Mouse (Mus musculus) neural tube, embryonic 14.5 days (tissue): Measurements from ENCODE around the gene Gm44511. TPM values are rescaled to one million over a fixed set of nuclear protein-coding genes. Genes with fewer than 3 reads are reported as not detected.

Experiments
- ATAC-seq: fragments of 200-750 bp; cut with Nextera tagmentation; 2 replicates; pipeline ENCODE4 v1.8.0; 2017; ENCODE audit warnings: low read depth, mild to moderate bottlenecking, moderate TSS enrichment, moderate library complexity
- H3K27ac ChIP-seq: fragments of 300-500 bp; sonication (generic); 2 replicates; pipeline ENCODE4 v1.5.1; 2014; ENCODE audit warnings: low read depth, mild to moderate bottlenecking, control low read depth, low read length, moderate library complexity, mixed read lengths
- H3K27me3 ChIP-seq: fragments of 300-500 bp; sonication (generic); 2 replicates; pipeline ENCODE4 v1.6.1; 2014; ENCODE audit warnings: low read length; ENCODE audit not compliant: control insufficient read depth, insufficient read depth
- H3K36me3 ChIP-seq: fragments of 300-500 bp; sonication (generic); 2 replicates; pipeline ENCODE4 v1.6.1; 2014; ENCODE audit warnings: low read length, mixed read lengths; ENCODE audit not compliant: control insufficient read depth, insufficient read depth
- H3K4me1 ChIP-seq: fragments of 300-500 bp; sonication (generic); 2 replicates; pipeline ENCODE4 v1.6.1; 2014; ENCODE audit warnings: low read length; ENCODE audit not compliant: control insufficient read depth, insufficient read depth
- H3K4me2 ChIP-seq: fragments of 300-500 bp; sonication (generic); 2 replicates; pipeline ENCODE4 v1.6.1; 2014; ENCODE audit warnings: mild to moderate bottlenecking, low read depth, low read length, control low read depth
- H3K4me3 ChIP-seq: fragments of 300-500 bp; sonication (generic); 2 replicates; pipeline ENCODE4 v1.5.1; 2014; ENCODE audit warnings: low read depth, low read length, control low read depth, mixed read lengths
- H3K9ac ChIP-seq: fragments of 300-500 bp; sonication (generic); replicated peaks from 2 replicates; pipeline ENCODE4 v1.6.1; 2014; ENCODE audit warnings: low read depth, mild to moderate bottlenecking, control low read depth, low read length, mixed read lengths
- H3K9me3 ChIP-seq: fragments of 300-500 bp; sonication (generic); 2 replicates; pipeline ENCODE4 v1.6.1; 2016; ENCODE audit warnings: low read length; ENCODE audit not compliant: control insufficient read depth
- WGBS: fragments of 180-500 bp; shearing (Covaris S2); extraction: QIAGEN DNeasy Blood & Tissue Kit; methylation state at CpG from one replicate; pipeline ENCODE4 v1.1.7; 2014; 5-methylcytosine and 5-hydroxymethylcytosine counted together
- polyA plus RNA-seq: library from polyadenylated mRNA; unstranded; fragments of >200 nt; fragmentation: Nextera tagmentation; extraction: Ambion mirVana; gene quantifications from 2 replicates; pipeline ENCODE4 v1.2.1, GENCODE M21; 2014

Gene Gm44511
- polyA plus RNA-seq, 1 experiment from 2014 or later: not detected

GRCm38 (mm10) chr6:128836955-128837334 lies 10.8 kb upstream of the Gm44511 start:
- 86% methylated on average over 6 of the region's 6 CpGs for WGBS
- Histone ChIP-seq H3K4me1 (no peaks in the 10 kb centered on the region), H3K9me3 (no peaks in the 10 kb centered on the region), H3K9ac (0 out of 2 replicates have a peak overlapping the region, but pooled peaks have one; percentile 9), H3K36me3 (no peaks in the 10 kb centered on the region), H3K27me3 (no peaks in the 10 kb centered on the region), H3K4me2 (peak overlapping the region; percentile 47; the same call in 1 of the 2 replicates), H3K4me3 (peak overlapping the region; percentile 55), H3K27ac (peak overlapping the region; percentile 70; the same call in 1 of the 2 replicates)
- ATAC-seq: no peak

GRCm38 (mm10) chr6:128836191-128836954 lies 10.3 kb upstream of the Gm44511 start:
- WGBS: 83% methylated on average over 8 of the region's 8 CpGs
- ATAC-seq: no peak

GRCm38 (mm10) chr6:128835571-128835970 lies 9.5 kb upstream of the Gm44511 start:
- no peak for ATAC-seq
- no peaks in the 10 kb centered on the region for H3K36me3 ChIP-seq
- no peak overlapping the region for H3K4me2 ChIP-seq
- 91% methylated on average over 4 of the region's 4 CpGs for WGBS
- H3K4me3 ChIP-seq: no peak overlapping the region
- no peak overlapping the region for H3K27ac ChIP-seq
- no peak overlapping the region for H3K9ac ChIP-seq
- no peaks in the 10 kb centered on the region for H3K9me3 ChIP-seq
- no peaks in the 10 kb centered on the region for H3K4me1 ChIP-seq
- no peaks in the 10 kb centered on the region for H3K27me3 ChIP-seq

More at GRCm38 (mm10) chr6:128836191-128836954, 10.3 kb upstream of the Gm44511 start:
- H3K27me3 ChIP-seq: no peaks in the 10 kb centered on the region
- H3K4me2 ChIP-seq: no peak overlapping the region
- no peak overlapping the region for H3K9ac ChIP-seq
- H3K36me3 ChIP-seq: no peaks in the 10 kb centered on the region
- no peak overlapping the region for H3K4me3 ChIP-seq
- H3K9me3 ChIP-seq: no peaks in the 10 kb centered on the region
- H3K4me1 ChIP-seq: no peaks in the 10 kb centered on the region
- H3K27ac ChIP-seq: no peak overlapping the region

- H3K9ac ChIP-seq: no peak overlapping the region
- no peaks in the 10 kb centered on the region for H3K27me3 ChIP-seq
- H3K27ac ChIP-seq: no peak overlapping the region
- H3K36me3 ChIP-seq: no peaks in the 10 kb centered on the region
- H3K4me3 ChIP-seq: no peak overlapping the region
- H3K4me2 ChIP-seq: no peak overlapping the region
- no peaks in the 10 kb centered on the region for H3K4me1 ChIP-seq
- no peak for ATAC-seq
- no peaks in the 10 kb centered on the region for H3K9me3 ChIP-seq
- WGBS: 81% methylated on average over 10 of the region's 10 CpGs
Observed at GRCm38 (mm10) chr6:128833046-128833445, 6.9 kb upstream of the Gm44511 start.

DNA sequence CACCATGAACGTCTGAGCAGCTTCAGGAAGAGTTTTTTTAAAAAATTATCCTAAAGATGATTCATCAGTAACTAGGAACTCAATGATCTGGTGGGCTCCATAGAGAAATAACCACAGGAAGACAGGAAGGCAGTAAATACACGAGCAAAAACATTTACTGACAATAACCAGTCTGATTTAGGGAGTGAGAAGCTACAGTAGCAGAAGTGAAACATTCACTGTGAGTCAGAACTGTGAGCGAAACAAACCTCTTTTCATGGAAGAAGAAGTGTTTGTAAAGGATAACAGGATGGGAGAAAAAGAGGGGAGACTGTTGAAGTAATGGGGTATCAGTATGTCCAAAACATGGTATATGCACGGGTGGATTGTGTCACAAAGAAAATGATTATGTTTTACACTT lies 3.7 kb upstream of the Gm44511 start:
- Histone ChIP-seq H3K4me1 (no peaks in the 10 kb centered on the region), H3K27me3 (no peaks in the 10 kb centered on the region), H3K4me2 (no peak overlapping the region), H3K36me3 (no peaks in the 10 kb centered on the region), H3K27ac (no peak overlapping the region), H3K9ac (no peak overlapping the region), H3K4me3 (no peak overlapping the region), H3K9me3 (no peaks in the 10 kb centered on the region)
- no peak for ATAC-seq
- WGBS: 68% methylated on average over 4 of the region's 4 CpGs

DNA sequence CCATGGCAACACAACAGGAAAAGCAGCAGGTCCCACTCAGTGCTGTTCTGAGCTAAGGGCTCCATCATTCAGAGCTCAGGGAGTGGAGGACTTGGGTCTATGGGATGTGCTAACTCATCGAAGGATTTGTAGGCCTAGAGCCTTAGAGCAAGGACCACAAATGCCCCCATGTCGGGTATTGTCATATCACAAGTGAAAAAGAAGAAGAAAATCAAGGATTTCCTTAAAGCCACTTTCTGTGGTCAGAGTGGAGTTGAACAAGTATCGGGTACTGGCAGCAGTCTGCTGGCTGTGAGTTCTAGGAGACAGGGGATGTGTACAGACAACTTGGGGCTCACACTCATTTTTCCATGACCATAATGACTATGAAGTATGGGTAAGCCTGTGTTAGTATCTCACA lies 666 bp upstream of the Gm44511 start:
- Histone ChIP-seq H3K9me3 (no peaks in the 10 kb centered on the region), H3K4me1 (no peaks in the 10 kb centered on the region), H3K27ac (no peak overlapping the region), H3K27me3 (no peaks in the 10 kb centered on the region), H3K36me3 (no peaks in the 10 kb centered on the region), H3K4me3 (no peak overlapping the region), H3K9ac (no peak overlapping the region), H3K4me2 (no peak overlapping the region)
- 90% methylated on average over 3 of the region's 3 CpGs for WGBS
- no peak for ATAC-seq

DNA sequence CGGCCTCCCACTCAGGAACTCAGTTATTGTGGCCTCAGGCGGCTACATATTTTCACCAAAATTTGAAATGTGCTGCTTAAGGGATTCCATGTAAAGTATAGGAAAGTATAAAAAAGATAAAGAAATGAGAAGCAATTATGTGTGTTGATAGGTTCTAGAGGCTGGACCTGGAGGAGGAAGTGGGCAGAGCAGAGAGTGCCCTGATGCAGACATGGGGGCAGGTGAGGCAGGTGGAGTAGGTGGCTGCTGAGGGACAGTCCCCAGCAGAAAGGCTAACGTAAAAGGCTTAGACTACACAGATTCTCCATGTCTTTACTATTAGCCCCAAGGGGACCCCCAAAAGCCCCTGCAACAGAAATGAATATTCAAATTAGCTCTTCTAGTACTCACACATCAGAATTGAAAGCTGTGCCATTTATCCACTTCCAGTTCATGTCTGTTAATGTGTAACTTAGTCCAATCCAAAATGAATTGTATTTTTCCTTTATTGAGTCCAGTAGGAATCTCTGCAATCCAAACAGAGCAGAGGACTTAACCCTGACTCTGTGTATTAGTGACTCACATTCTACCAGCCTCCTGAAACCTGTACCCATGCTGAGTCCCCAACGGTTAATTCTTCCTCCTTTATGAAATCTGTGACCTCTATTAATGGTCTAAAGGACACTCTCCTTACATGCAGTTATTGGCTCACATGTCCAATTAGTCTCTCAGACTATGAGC lies 7.9 kb downstream of the Gm44511 start:
- Histone ChIP-seq H3K4me3 (no peak overlapping the region), H3K27me3 (no peaks in the 10 kb centered on the region), H3K4me2 (no peak overlapping the region), H3K9ac (no peak overlapping the region), H3K36me3 (no peaks in the 10 kb centered on the region), H3K27ac (no peak overlapping the region), H3K9me3 (no peaks in the 10 kb centered on the region), H3K4me1 (no peaks in the 10 kb centered on the region)
- no peak for ATAC-seq
- WGBS: 75% methylated on average over 4 of the region's 4 CpGs

DNA sequence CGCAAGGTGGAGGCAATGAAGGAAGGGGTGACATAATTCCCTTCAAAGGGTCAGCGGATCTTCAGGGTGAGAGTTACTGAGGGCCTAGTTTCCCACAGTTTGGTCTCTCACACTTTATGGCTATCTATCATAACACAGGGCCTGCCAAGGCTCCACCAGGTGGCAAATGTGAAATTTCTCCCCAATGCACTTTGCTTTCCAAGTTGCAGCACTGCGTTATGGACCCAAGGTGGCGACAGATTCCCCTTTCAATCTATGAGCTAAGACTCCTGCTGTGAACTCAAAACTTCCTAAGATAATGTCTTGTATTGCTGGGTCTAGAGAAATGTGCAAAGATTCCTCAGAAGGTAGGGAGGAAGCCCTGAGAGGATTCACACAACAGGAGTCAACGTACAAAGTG lies 17.6 kb downstream of the Gm44511 start:
- 93% methylated on average over 5 of the region's 5 CpGs for WGBS
- Histone ChIP-seq H3K27me3 (no peaks in the 10 kb centered on the region), H3K36me3 (no peaks in the 10 kb centered on the region), H3K4me1 (no peaks in the 10 kb centered on the region), H3K9me3 (no peaks in the 10 kb centered on the region), H3K9ac (no peak overlapping the region), H3K27ac (no peak overlapping the region), H3K4me3 (no peak overlapping the region), H3K4me2 (no peak overlapping the region)
- no peak for ATAC-seq

DNA sequence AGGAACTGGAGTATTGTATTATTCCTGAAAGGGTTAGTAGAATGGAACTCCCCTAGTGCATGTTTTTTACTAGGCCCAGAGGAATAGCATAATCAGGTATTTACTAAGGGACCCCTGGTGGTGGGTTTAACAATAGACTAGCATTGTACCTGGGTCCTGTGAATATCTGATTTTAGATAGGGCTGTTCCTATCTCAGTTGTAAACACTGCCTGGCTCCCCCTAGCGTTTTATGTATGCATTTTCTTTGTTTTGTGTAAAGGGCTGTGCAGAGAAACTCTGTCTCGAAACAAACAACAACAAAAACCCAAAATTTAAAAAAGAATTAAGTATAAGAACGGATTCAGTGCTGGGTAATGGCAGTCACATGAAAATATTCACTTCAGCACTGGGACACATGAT lies 19.1 kb downstream of the Gm44511 start:
- H3K4me1 ChIP-seq: no peaks in the 10 kb centered on the region
- no peak overlapping the region for H3K4me2 ChIP-seq
- H3K9me3 ChIP-seq: no peaks in the 10 kb centered on the region
- H3K27ac ChIP-seq: no peak overlapping the region
- no peaks in the 10 kb centered on the region for H3K36me3 ChIP-seq
- 75% methylated on average over 3 of the region's 3 CpGs for WGBS
- H3K9ac ChIP-seq: no peak overlapping the region
- no peak for ATAC-seq
- no peaks in the 10 kb centered on the region for H3K27me3 ChIP-seq
- H3K4me3 ChIP-seq: no peak overlapping the region
